Mouse (Mus musculus): Measurements from ENCODE around the gene C1qtnf4. TPM values are rescaled to one million over a fixed set of nuclear protein-coding genes. Genes with fewer than 3 reads are reported as not detected.

The C1qtnf4 gene
- total RNA-seq, 2 experiments from 2014 or later, result 5.4 to 5.6 TPM

DNA sequence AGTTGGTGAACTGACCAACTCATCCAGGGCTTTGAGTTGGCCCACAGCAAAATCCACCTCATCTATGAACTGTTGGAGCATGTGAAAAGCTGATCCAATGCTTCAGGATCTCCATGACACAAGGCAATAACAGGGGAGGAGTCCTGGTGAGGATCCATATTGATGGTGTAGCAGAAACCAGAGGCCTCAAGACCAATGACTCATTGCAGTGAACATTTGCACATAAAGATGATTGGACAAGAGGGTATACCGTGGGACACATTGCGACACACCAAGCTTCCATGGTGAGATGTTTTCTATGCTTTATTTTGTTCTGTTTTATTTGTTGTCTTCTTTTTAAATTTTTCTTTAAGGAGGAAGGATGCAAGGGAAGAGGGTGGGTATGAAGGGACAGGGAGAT, 37.0 kb downstream of the C1qtnf4 start:
- no peak for DNase-seq (ENCODE audit: low spot score in 2 of 2)

DNA sequence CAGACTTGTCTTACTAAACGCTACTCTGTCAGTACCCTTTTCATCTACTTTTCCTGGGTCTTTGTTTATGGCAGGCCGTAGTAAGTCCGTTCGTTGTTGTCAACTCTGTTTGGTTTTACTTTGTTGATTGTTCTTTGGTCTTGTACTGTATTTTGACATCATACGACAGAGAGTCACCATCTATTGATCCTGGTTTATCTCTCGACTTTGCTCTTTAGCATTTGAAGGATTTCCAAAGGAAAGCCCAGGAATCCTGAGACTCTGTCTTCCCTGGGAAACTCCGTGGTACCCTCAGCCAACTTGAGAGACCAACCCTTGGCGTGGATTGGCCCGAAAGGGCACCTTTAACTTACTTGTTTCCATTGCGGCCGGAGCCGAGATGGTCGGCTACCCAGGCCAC, 42.9 kb downstream of the C1qtnf4 start:
- no peak for DNase-seq (ENCODE audit: low spot score in 2 of 2)

DNA sequence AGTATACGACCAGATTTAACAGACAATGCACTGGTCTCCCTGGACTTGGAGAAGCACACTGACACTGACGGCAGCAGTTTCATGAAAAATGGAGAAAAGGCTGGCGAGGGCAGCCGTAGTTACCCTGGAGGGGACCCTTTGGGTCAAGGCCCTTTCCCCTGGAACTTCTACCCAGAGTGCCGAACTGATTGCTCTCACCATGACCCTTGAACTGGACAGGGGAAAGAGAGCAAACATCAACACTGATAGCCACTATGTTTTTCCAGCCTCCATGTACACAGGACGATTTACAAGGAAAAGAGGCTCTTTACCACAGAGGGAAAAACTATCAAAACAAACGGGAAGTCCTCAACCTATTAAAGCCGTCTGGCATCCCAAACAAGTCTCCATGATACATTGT, 46.2 kb downstream of the C1qtnf4 start:
- no peak for DNase-seq (ENCODE audit: low spot score in 2 of 2)

DNA sequence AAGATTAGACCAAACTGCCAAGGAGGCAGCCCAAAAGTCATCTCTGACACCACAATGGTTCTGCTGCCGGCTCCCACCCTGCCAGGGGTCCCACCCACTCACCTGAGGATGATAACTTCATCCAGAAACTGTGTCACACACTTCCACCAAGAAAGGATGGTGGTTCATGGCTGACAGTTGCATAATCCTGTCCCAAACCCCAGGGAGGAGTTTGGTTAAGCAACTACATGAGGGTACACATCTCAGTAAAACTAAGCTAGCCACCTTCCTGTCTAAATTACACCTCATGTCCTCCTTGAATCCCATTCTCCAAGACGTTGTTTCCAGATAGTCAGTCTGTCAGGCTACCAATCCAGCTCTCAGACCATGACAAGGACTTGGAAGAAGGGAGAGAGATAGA, 46.6 kb downstream of the C1qtnf4 start:
- no peak for DNase-seq (ENCODE audit: low spot score in 2 of 2)

DNA sequence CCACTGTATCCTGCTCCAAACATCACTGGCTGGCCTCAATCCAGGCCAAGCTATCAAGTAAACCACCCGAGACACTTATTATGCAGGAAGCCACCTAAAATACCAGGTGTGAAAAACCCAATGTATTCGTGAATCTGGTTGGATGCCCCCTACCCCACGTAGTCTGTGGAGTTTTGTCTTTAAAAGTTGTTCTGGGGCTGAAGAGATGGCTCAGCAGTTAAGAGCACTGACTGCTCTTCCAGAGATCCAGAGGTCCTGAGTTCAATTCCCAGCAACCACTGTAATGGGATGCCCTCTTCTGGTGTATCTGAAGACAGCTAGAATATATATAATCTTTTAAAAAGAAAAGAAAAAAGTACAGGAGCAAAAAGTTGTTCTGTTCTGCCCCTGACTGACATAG, 52.7 kb downstream of the C1qtnf4 start:
- no peak for DNase-seq (ENCODE audit: low spot score in 2 of 2)

DNA sequence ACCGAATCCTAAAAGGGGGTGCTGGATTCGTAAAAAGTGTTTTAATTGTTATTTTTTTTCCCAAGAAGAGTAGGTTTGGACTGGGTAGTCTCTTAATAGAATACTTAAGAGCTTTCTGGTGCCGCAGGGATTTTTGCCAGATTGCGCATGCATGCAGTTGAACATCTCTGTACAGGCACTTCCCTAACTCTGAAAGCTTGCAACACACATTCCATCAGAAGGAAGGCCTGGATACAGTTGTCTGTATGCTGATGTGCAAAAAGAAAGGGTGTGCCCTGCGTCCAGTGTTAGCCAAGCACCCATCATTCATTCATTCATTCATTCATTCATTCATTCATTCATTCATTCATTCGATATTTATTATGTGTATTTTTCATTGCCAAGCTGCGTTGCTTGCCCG, 54.1 kb downstream of the C1qtnf4 start:
- no peak for DNase-seq (ENCODE audit: low spot score in 2 of 2)

Other genes with a start within 250 kb of the C1qtnf4 start
- 10 to 100 TPM; 29.4 to 30.9 TPM for gene Nup160, start 208.6 kb upstream of the C1qtnf4 start, total RNA-seq (2021)
- gene Fnbp4, start 140.5 kb upstream of the C1qtnf4 start, total RNA-seq (2021), result 100 to 1,000 TPM; 120 to 121 TPM
- gene Agbl2, start 103.1 kb upstream of the C1qtnf4 start, total RNA-seq (2021), result 1 to 10 TPM; 1.3 to 2.1 TPM
- gene Mtch2, start 38.7 kb upstream of the C1qtnf4 start, total RNA-seq (2021), result 100 to 1,000 TPM; 177 to 190 TPM
- gene Kbtbd4, start 18.9 kb downstream of the C1qtnf4 start, total RNA-seq (2021), result 10 to 100 TPM; 35.6 to 37.4 TPM
- 100 to 1,000 TPM; 354 to 392 TPM for gene Ndufs3, start 19.0 kb downstream of the C1qtnf4 start, total RNA-seq (2021)
- 100 to 1,000 TPM in 1 of 2 experiments, 10 to 100 TPM in 1; 94.0 to 103 TPM for gene Celf1, start 54.5 kb downstream of the C1qtnf4 start, total RNA-seq (2021)
- 1 to 10 TPM; 4.2 to 4.9 TPM for gene Rapsn, start 149.8 kb downstream of the C1qtnf4 start, total RNA-seq (2021)
- gene Psmc3, start 168.1 kb downstream of the C1qtnf4 start, total RNA-seq (2021), result 100 to 1,000 TPM; 203 to 210 TPM
- gene Slc39a13, start 184.6 kb downstream of the C1qtnf4 start, total RNA-seq (2021), result 10 to 100 TPM; 35.7 to 42.0 TPM
- gene Spi1, start 196.5 kb downstream of the C1qtnf4 start, total RNA-seq (2021), result 1 to 10 TPM; 7.8 to 7.9 TPM
- under 1 TPM in 1 of 2 experiments, not detected in 1; 0.17 TPM for gene Mybpc3, start 232.3 kb downstream of the C1qtnf4 start, total RNA-seq (2021)